Mouse (Mus musculus): ENCODE data around the gene Nog.

- TF ChIP-seq CTCF (IDR thresholded peaks at IDR 0.05; ENCODE audit: low read depth, low read length) (no peak), GATA1 (IDR thresholded peaks at IDR 0.05; ENCODE audit: borderline replicate concordance, low read length) (no peak), POLR2AphosphoS5 (IDR thresholded peaks at IDR 0.05; ENCODE audit: insufficient replicate concordance, low read depth, low read length) (no peak), TAL1 (conservative IDR thresholded peaks at IDR 0.05; ENCODE audit: low read depth, low read length) (no peak)
Measured at GRCm38 (mm10) chr11:89297521-89297920, 4.6 kb downstream of the Nog start.
